Comparison of ENCODE assay signal across 13 mouse cellular contexts in genomic region chr8:87834656-87835055, GRCm38 (mm10).
DNase-seq lines count a peak whose midpoint lies in the region; ATAC-seq lines count a peak whose summit lies in the region.
"Had no signal": no experiment of that assay in that cellular context is flagged by ENCODE, and none has a peak within 500 bp of the region (broad histone marks: within the 10 kb centered on the region; RNA-seq: fewer than 3 reads in every experiment).

No protein-coding gene starts in this region.

- H3K36me3 ChIP-seq in lung, embryonic 15.5 days = no peaks in the 10 kb centered on the region
- 0 out of 2 replicates have a peak, but pooled peaks cover 6% of the 10 kb centered on the region for H3K36me3 ChIP-seq in embryonic facial prominence, embryonic 13.5 days
- H3K36me3 ChIP-seq in hindbrain, embryonic 16.5 days (ENCODE audit: control insufficient read depth, insufficient read depth, low read length) = no peaks in the 10 kb centered on the region
- no peaks in the 10 kb centered on the region for H3K36me3 ChIP-seq in neural tube, embryonic 11.5 days (ENCODE audit: control insufficient read depth, insufficient read depth, low read length)

- H3K4me1 ChIP-seq in lung, embryonic 15.5 days = peaks cover 79% of the 10 kb centered on the region
- peaks cover 88% of the 10 kb centered on the region for H3K4me1 ChIP-seq in embryonic facial prominence, embryonic 13.5 days
- H3K4me1 ChIP-seq in hindbrain, embryonic 16.5 days (ENCODE audit: control insufficient read depth, insufficient read depth, low read depth, low read length) = peaks cover 78% of the 10 kb centered on the region
- H3K4me1 ChIP-seq in neural tube, embryonic 11.5 days (ENCODE audit: control insufficient read depth, insufficient read depth, low read length) = peaks cover 78% of the 10 kb centered on the region

- no peak for DNase-seq in lung, postnatal 25 days (ENCODE audit: low spot score)
- no peak for DNase-seq in neural tube, embryonic 11.5 days (ENCODE audit: low spot score)
- no peak for DNase-seq in cerebellum, adult 11-12 months
- DNase-seq: cerebellum, adult 2 months; gastrocnemius, postnatal 14 days; kidney, postnatal 25 days; thymus, postnatal 14 days had no signal

- H3K9me3 ChIP-seq in lung, embryonic 15.5 days = no peaks in the 10 kb centered on the region
- no peaks in the 10 kb centered on the region for H3K9me3 ChIP-seq in embryonic facial prominence, embryonic 13.5 days
- H3K9me3 ChIP-seq in hindbrain, embryonic 16.5 days (ENCODE audit: control insufficient read depth, low read length) = no peaks in the 10 kb centered on the region
- no peaks in the 10 kb centered on the region for H3K9me3 ChIP-seq in neural tube, embryonic 11.5 days (ENCODE audit: control insufficient read depth, low read length)

- H3K27ac ChIP-seq in lung, embryonic 15.5 days = peak overlapping the region; percentile 94
- peak overlapping the region; percentile 79 for H3K27ac ChIP-seq in embryonic facial prominence, embryonic 13.5 days
- peak overlapping the region; percentile 79; the same call in 1 of the 2 replicates for H3K27ac ChIP-seq in hindbrain, embryonic 16.5 days (ENCODE audit: low read depth, low read length)
- H3K27ac ChIP-seq in neural tube, embryonic 11.5 days (ENCODE audit: low read depth, low read length) = 0 out of 2 replicates have a peak overlapping the region, but pooled peaks have one; percentile 80
- H3K27ac ChIP-seq: left cerebral cortex, adult 2 months had no signal

- H3K27me3 ChIP-seq in lung, embryonic 15.5 days = no peaks in the 10 kb centered on the region
- H3K27me3 ChIP-seq in embryonic facial prominence, embryonic 13.5 days = no peaks in the 10 kb centered on the region
- no peaks in the 10 kb centered on the region for H3K27me3 ChIP-seq in hindbrain, embryonic 16.5 days (replicated peaks; ENCODE audit: control insufficient read depth, insufficient read depth, low read length)
- H3K27me3 ChIP-seq in neural tube, embryonic 11.5 days (ENCODE audit: control insufficient read depth, insufficient read depth, low read length) = no peaks in the 10 kb centered on the region
- H3K27me3 ChIP-seq: CH12.LX had no signal

- peak overlapping the region; percentile 36 for H3K4me2 ChIP-seq in lung, embryonic 15.5 days
- H3K4me2 ChIP-seq in embryonic facial prominence, embryonic 13.5 days = no peak overlapping the region
- H3K4me2 ChIP-seq in hindbrain, embryonic 16.5 days (ENCODE audit: low read length) = no peak overlapping the region
- no peak overlapping the region; the same call in 1 of the 2 replicates for H3K4me2 ChIP-seq in neural tube, embryonic 11.5 days (ENCODE audit: low read depth)

- no peak overlapping the region for H3K9ac ChIP-seq in lung, embryonic 15.5 days
- no peak overlapping the region for H3K9ac ChIP-seq in embryonic facial prominence, embryonic 13.5 days
- no peak overlapping the region for H3K9ac ChIP-seq in hindbrain, embryonic 16.5 days (ENCODE audit: low read depth, low read length)
- H3K9ac ChIP-seq in neural tube, embryonic 11.5 days (ENCODE audit: low read length) = no peak overlapping the region

- no peak overlapping the region for H3K4me3 ChIP-seq in lung, embryonic 15.5 days
- no peak overlapping the region for H3K4me3 ChIP-seq in embryonic facial prominence, embryonic 13.5 days
- H3K4me3 ChIP-seq in hindbrain, embryonic 16.5 days (ENCODE audit: low read length) = no peak overlapping the region
- H3K4me3 ChIP-seq in neural tube, embryonic 11.5 days (ENCODE audit: low read depth, low read length) = no peak overlapping the region
- H3K4me3 ChIP-seq: left cerebral cortex, adult 2 months had no signal

- WGBS in lung, embryonic 15.5 days = 36% methylated on average over 5 of the region's 5 CpGs
- WGBS in embryonic facial prominence, embryonic 13.5 days = 22% methylated on average over 5 of the region's 5 CpGs
- 18% methylated on average over 5 of the region's 5 CpGs for WGBS in hindbrain, embryonic 16.5 days
- 11% methylated on average over 5 of the region's 5 CpGs for WGBS in neural tube, embryonic 11.5 days

- no peak for ATAC-seq in lung, embryonic 15.5 days (ENCODE audit: borderline replicate concordance, extremely low read depth, low FRiP score, low TSS enrichment)
- no peak for ATAC-seq in embryonic facial prominence, embryonic 13.5 days (ENCODE audit: insufficient number of reproducible peaks, insufficient read depth, low FRiP score, low TSS enrichment, low read depth)
- no peak for ATAC-seq in hindbrain, embryonic 16.5 days
- no peak for ATAC-seq in neural tube, embryonic 11.5 days (ENCODE audit: insufficient read depth, low FRiP score, low TSS enrichment)
- ATAC-seq in megakaryocyte, adult 5-6 weeks (ENCODE audit: poor library complexity, severe bottlenecking) = no peak
